Mouse (Mus musculus) MEL (cell line): ENCODE data around the gene Cdk18. TPM values are rescaled to one million over a fixed set of nuclear protein-coding genes. Genes with fewer than 3 reads are reported as not detected.

ENCODE experiments used
- DNase-seq: peaks from one replicate; pipeline ENCODE4 v3.0.0; 2011; ENCODE audit warnings: low read depth, low spot score
- H3K27ac ChIP-seq: 2 replicates; pipeline ENCODE4 v1.5.1; 2012; ENCODE audit warnings: low read depth, mild to moderate bottlenecking, control low read depth, low read length, moderate library complexity; ENCODE audit not compliant: control insufficient read depth
- H3K27me3 ChIP-seq, 2 experiments: fragments of 150-350 bp in 1 of 2; sonication (generic) in 1 of 2; 2 replicates each; pipeline ENCODE4 v1.6.1; 2012; ENCODE audit warnings: low read length in 2 of 2, mild to moderate bottlenecking in 2 of 2, improper control_type of control experiment in 1 of 2, moderate library complexity in 1 of 2; ENCODE audit not compliant: insufficient read depth in 2 of 2, control insufficient read depth in 1 of 2
- H3K36me3 ChIP-seq, 2 experiments: 2 replicates each; pipeline ENCODE4 v1.6.1; 2012 to 2014; ENCODE audit warnings: low read length in 2 of 2, improper control_type of control experiment in 1 of 2, inconsistent platforms in 1 of 2, mild to moderate bottlenecking in 1 of 2; ENCODE audit not compliant: insufficient read depth in 2 of 2, control insufficient read depth in 1 of 2
- H3K4me1 ChIP-seq, 2 experiments: fragments of 150-350 bp in 1 of 2; sonication (generic) in 1 of 2; 2 replicates each; pipeline ENCODE4 v1.6.1; 2012; ENCODE audit warnings: low read length in 2 of 2, improper control_type of control experiment in 1 of 2, mild to moderate bottlenecking in 1 of 2; ENCODE audit not compliant: insufficient read depth in 2 of 2, control insufficient read depth in 1 of 2
- H3K4me3 ChIP-seq, 2 experiments: fragments of 150-350 bp in 1 of 2; sonication (generic) in 1 of 2; 2 replicates each; pipeline ENCODE4 v1.5.1; 2012; ENCODE audit warnings: low read depth in 2 of 2, low read length in 2 of 2, mild to moderate bottlenecking in 2 of 2, moderate library complexity in 2 of 2, control low read depth in 1 of 2, improper control_type of control experiment in 1 of 2; ENCODE audit not compliant: control insufficient read depth in 1 of 2, insufficient read depth in 1 of 2
- H3K79me2 ChIP-seq: 2 replicates; pipeline ENCODE4 v1.6.1; 2012; ENCODE audit warnings: mild to moderate bottlenecking, low read length, moderate library complexity; ENCODE audit not compliant: control insufficient read depth, poor library complexity, insufficient read depth
- H3K9ac ChIP-seq: 2 replicates; pipeline ENCODE4 v1.6.1; 2012; ENCODE audit warnings: low read depth, mild to moderate bottlenecking, control low read depth, low read length, moderate library complexity; ENCODE audit not compliant: control insufficient read depth, poor library complexity, severe bottlenecking
- H3K9me3 ChIP-seq: fragments of 150-350 bp; sonication (generic); replicated peaks from 2 replicates; pipeline ENCODE4 v1.6.1; 2012; ENCODE audit warnings: mild to moderate bottlenecking, low read length, improper control_type of control experiment, moderate library complexity; ENCODE audit not compliant: insufficient read depth
- BHLHE40 ChIP-seq: IDR thresholded peaks from 2 replicates; pipeline ENCODE4 v1.6.1; 2012; ENCODE audit warnings: low read depth, mild to moderate bottlenecking, inconsistent platforms, low read length, improper control_type of control experiment, borderline replicate concordance
- CHD1 ChIP-seq: IDR thresholded peaks from 2 replicates; pipeline ENCODE4 v1.6.1; 2012; ENCODE audit warnings: low read depth, mild to moderate bottlenecking, inconsistent platforms, low read length, improper control_type of control experiment
- CTCF ChIP-seq, 3 experiments: IDR thresholded peaks in 2 of 3; conservative IDR thresholded peaks in 1 of 3; 2 replicates each; pipeline ENCODE4 v1.5.1; 2011 to 2012; ENCODE audit warnings: low read length in 3 of 3, low read depth in 2 of 3, mild to moderate bottlenecking in 2 of 3, improper control_type of control experiment in 1 of 3, inconsistent platforms in 1 of 3, mixed read lengths in 1 of 3, moderate library complexity in 1 of 3; ENCODE audit not compliant: control insufficient read depth in 1 of 3, insufficient read depth in 1 of 3, poor library complexity in 1 of 3, severe bottlenecking in 1 of 3
- EP300 ChIP-seq, 2 experiments: IDR thresholded peaks; 2 replicates each; pipeline ENCODE4 v1.6.1; 2011; ENCODE audit warnings: improper control_type of control experiment in 2 of 2, low read length in 2 of 2, low read depth in 1 of 2, mild to moderate bottlenecking in 1 of 2
- ETS1 ChIP-seq: IDR thresholded peaks from 2 replicates; pipeline ENCODE4 v1.6.1; 2012; ENCODE audit warnings: low read depth, mild to moderate bottlenecking, inconsistent platforms, low read length, improper control_type of control experiment, moderate library complexity
- GABPA ChIP-seq: IDR thresholded peaks from 2 replicates; pipeline ENCODE4 v1.6.1; 2012; ENCODE audit warnings: low read depth, mild to moderate bottlenecking, inconsistent platforms, low read length, improper control_type of control experiment, moderate library complexity
- HCFC1 ChIP-seq: IDR thresholded peaks from 2 replicates; pipeline ENCODE4 v1.6.1; 2012; ENCODE audit warnings: low read depth, mild to moderate bottlenecking, inconsistent platforms, low read length, improper control_type of control experiment, moderate library complexity
- KAT2A ChIP-seq: conservative IDR thresholded peaks from 2 replicates; pipeline ENCODE4 v1.6.1; 2012; ENCODE audit warnings: low read depth, low read length, improper control_type of control experiment, inconsistent platforms
- MAX ChIP-seq: IDR thresholded peaks from 2 replicates; pipeline ENCODE4 v1.6.1; 2011; ENCODE audit warnings: low read length, improper control_type of control experiment
- MEF2A ChIP-seq: IDR thresholded peaks from 2 replicates; pipeline ENCODE4 v1.6.1; 2014; ENCODE audit warnings: low read depth, mild to moderate bottlenecking, inconsistent platforms, low read length, improper control_type of control experiment; ENCODE audit not compliant: poor library complexity, insufficient replicate concordance, severe bottlenecking; ENCODE audit errors: extremely low read depth
- MXI1 ChIP-seq: IDR thresholded peaks from 2 replicates; pipeline ENCODE4 v1.6.1; 2011; ENCODE audit warnings: mild to moderate bottlenecking, low read depth, low read length, improper control_type of control experiment
- POLR2AphosphoS2 ChIP-seq: IDR thresholded peaks from 2 replicates; pipeline ENCODE4 v1.6.1; 2011; ENCODE audit warnings: low read length, improper control_type of control experiment
- RAD21 ChIP-seq: IDR thresholded peaks from 2 replicates; pipeline ENCODE4 v1.6.1; 2011; ENCODE audit warnings: mild to moderate bottlenecking, low read depth, low read length, improper control_type of control experiment
- SMC3 ChIP-seq: IDR thresholded peaks from 2 replicates; pipeline ENCODE4 v1.6.1; 2011; ENCODE audit warnings: low read depth, low read length, improper control_type of control experiment
- TAL1 ChIP-seq: IDR thresholded peaks from 2 replicates; pipeline ENCODE4 v1.6.1; 2012; ENCODE audit warnings: mild to moderate bottlenecking, inconsistent platforms, low read length, moderate library complexity, mixed read lengths
- TBP ChIP-seq: IDR thresholded peaks from 2 replicates; pipeline ENCODE4 v1.8.0; 2011; ENCODE audit warnings: low read depth, low read length, improper control_type of control experiment
- UBTF ChIP-seq: IDR thresholded peaks from 2 replicates; pipeline ENCODE4 v1.6.1; 2012; ENCODE audit warnings: low read depth, mild to moderate bottlenecking, inconsistent platforms, low read length, improper control_type of control experiment, moderate library complexity, borderline replicate concordance; ENCODE audit not compliant: insufficient read depth
- USF1 ChIP-seq: IDR thresholded peaks from 2 replicates; pipeline ENCODE4 v1.6.1; 2014; ENCODE audit warnings: low read depth, mild to moderate bottlenecking, inconsistent platforms, low read length, improper control_type of control experiment, moderate library complexity
- USF2 ChIP-seq, 2 experiments: IDR thresholded peaks; 2 replicates each; pipeline ENCODE4 v1.6.1; 2011 to 2012; ENCODE audit warnings: improper control_type of control experiment in 2 of 2, low read length in 2 of 2, borderline replicate concordance in 1 of 2, inconsistent platforms in 1 of 2, low read depth in 1 of 2, mild to moderate bottlenecking in 1 of 2; ENCODE audit not compliant: insufficient read depth in 1 of 2
- ZC3H11A ChIP-seq: IDR thresholded peaks from 2 replicates; pipeline ENCODE4 v1.6.1; 2012; ENCODE audit warnings: low read depth, mild to moderate bottlenecking, inconsistent platforms, low read length, improper control_type of control experiment
- ZMIZ1 ChIP-seq: IDR thresholded peaks from 2 replicates; pipeline ENCODE4 v1.6.1; 2012; ENCODE audit warnings: low read depth, mild to moderate bottlenecking, inconsistent platforms, low read length, improper control_type of control experiment, moderate library complexity
- ZNF384 ChIP-seq: IDR thresholded peaks from 2 replicates; pipeline ENCODE4 v1.6.1; 2012; ENCODE audit warnings: low read depth, mild to moderate bottlenecking, inconsistent platforms, low read length, improper control_type of control experiment
- polyA plus RNA-seq, 2 experiments: library from polyadenylated mRNA; stranded (reverse) in 1 of 2; unstranded in 1 of 2; fragments of >175 nt in 1 of 2; fragments of >200 nt in 1 of 2; gene quantifications; 2 replicates each; pipeline versions ENCODE4 v1.2.1 to v1.2.4; 2012; ENCODE audit warnings: low replicate concordance in 2 of 2, low read depth in 1 of 2; ENCODE audit not compliant: insufficient read length in 2 of 2, insufficient read depth in 1 of 2, missing spikeins in 1 of 2
- total RNA-seq: library from RNA; depleted of rRNA; stranded (reverse); fragments of 300-350 nt; gene quantifications from 2 replicates; pipeline ENCODE4 v1.2.3, GENCODE M21; 2012

The Cdk18 gene
- total and polyA plus RNA-seq, 3 experiments: 1.3 to 15.7 TPM; not detected in 1

DNA sequence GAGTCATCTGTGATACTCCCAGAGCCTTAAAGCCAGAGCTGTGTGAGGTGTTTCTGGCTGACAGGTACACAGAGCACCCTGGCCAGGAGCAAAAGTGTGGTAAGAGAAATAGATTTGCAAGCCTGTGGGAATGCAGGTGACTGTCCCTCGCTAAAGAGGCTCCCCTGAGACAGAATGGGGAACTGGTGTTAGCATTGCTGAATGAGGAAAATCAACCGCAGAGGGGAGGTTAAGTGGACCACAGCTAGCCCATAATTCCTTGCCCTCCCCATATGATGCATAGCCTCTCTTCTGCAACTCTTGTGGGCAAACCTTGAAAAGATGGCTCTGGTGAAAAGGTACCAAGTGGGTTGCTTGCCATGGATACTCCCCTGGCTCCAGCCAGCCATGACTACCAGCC lies 9.9 kb upstream of the Cdk18 start:
- no peaks in the 10 kb centered on the region for H3K9me3 ChIP-seq
- no peak overlapping the region for H3K27ac ChIP-seq
- no peak for DNase-seq
- no peak overlapping the region for H3K9ac ChIP-seq
- TF ChIP-seq RAD21 (no peak), GABPA (no peak), UBTF (no peak)
- TF ChIP-seq, all 39 proteins: peak for 0
- Histone ChIP-seq H3K79me2 (no peaks in the 10 kb centered on the region), H3K36me3 (no peaks in the 10 kb centered on the region; a peak in 1 of 4 replicates), H3K4me1 (peaks cover 0 to 4% of the 10 kb centered on the region in 2 experiments; a peak in 1 of 4 replicates), H3K4me3 (no peak overlapping the region), H3K27me3 (no peaks in the 10 kb centered on the region; a peak in 1 of 4 replicates)

DNA sequence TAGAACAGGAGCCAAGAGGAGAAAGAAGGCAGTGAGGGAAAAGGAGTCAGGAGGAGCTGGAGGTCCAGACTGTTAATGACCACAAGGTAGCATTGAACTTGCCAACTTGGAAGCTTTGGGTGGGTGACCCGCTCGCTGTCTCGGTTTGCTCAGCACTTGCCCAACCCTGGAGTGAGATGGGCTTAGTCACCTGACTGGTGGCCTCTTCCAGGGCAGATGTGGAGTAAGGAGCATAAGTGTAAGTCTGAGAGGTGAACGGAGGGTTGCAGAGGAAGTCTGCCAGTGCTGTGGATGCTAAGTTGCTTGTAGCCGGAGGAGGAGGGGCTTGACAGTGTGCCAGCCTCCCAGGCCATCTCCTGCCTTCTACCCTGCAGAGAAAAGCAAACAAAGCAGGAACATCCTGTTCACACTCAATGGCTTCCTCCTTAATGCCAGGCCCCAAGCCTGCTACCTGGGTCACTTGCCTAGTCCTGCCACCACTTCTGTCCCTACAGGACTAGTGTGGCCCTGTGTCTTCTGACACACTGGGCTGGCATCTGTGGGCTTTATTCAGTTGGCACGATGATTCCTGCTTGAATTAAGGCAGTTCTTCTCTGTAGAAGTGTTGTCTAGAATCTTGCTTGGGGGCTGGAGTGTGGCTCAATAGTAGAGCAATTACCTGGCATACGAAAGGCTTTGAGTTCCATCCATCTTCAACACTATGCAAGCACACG lies 6.6 kb upstream of the Cdk18 start:
- no peak for DNase-seq
- no peak for TF ChIP-seq CHD1
- TF ChIP-seq MXI1: no peak
- TF ChIP-seq CTCF (IDR thresholded peaks at IDR 0.05 in 2 of 3, conservative IDR thresholded peaks at IDR 0.05 in 1 of 3; ENCODE audit: control insufficient read depth in 1 of 3, insufficient read depth in 1 of 3, low read depth in 2 of 3, low read length in 3 of 3, poor library complexity in 1 of 3, severe bottlenecking in 1 of 3): no peak
- no peak for TF ChIP-seq MEF2A
- TF ChIP-seq POLR2AphosphoS2: no peak
- no peak for TF ChIP-seq HCFC1
- no peak for TF ChIP-seq SMC3
- TF ChIP-seq ZC3H11A: no peak
- TF ChIP-seq ZMIZ1: no peak
- no peak for TF ChIP-seq EP300 (IDR thresholded peaks at IDR 0.05; ENCODE audit: low read depth in 1 of 2, low read length in 2 of 2)
- no peak for TF ChIP-seq MAX
- TF ChIP-seq USF2 (IDR thresholded peaks at IDR 0.05; ENCODE audit: borderline replicate concordance in 1 of 2, insufficient read depth in 1 of 2, low read depth in 1 of 2, low read length in 2 of 2): no peak
- TF ChIP-seq USF1: no peak
- no peak for TF ChIP-seq KAT2A
- TF ChIP-seq BHLHE40: no peak
- no peak for TF ChIP-seq ZNF384
- TF ChIP-seq TAL1: no peak
- TF ChIP-seq TBP: no peak
- TF ChIP-seq ETS1: no peak
- no peaks in the 10 kb centered on the region; a peak in 1 of 4 replicates for H3K36me3 ChIP-seq
- no peak overlapping the region for H3K27ac ChIP-seq
- no peak overlapping the region for H3K4me3 ChIP-seq
- peaks cover 0 to 7% of the 10 kb centered on the region in 2 experiments; a peak in 2 of 4 replicates for H3K4me1 ChIP-seq
- no peaks in the 10 kb centered on the region; a peak in 1 of 4 replicates for H3K27me3 ChIP-seq
- no peaks in the 10 kb centered on the region for H3K79me2 ChIP-seq
- no peaks in the 10 kb centered on the region for H3K9me3 ChIP-seq
- no peak overlapping the region for H3K9ac ChIP-seq
